Mouse (Mus musculus) heart, embryonic 14.5 days (tissue): ENCODE data around the gene Cpsf2. TPM values are rescaled to one million over a fixed set of nuclear protein-coding genes. Genes with fewer than 3 reads are reported as not detected.

Experiments
- ATAC-seq: fragments of 200-750 bp; cut with Nextera tagmentation; 2 replicates; pipeline ENCODE4 v1.8.0; 2017; ENCODE audit warnings: low read depth, moderate TSS enrichment; ENCODE audit not compliant: insufficient number of reproducible peaks, insufficient read depth, low FRiP score
- H3K27ac ChIP-seq, 2 experiments: fragments of 200-500 bp in 1 of 2; fragments of 300-500 bp in 1 of 2; sonication (generic) in 1 of 2; replicated peaks in 1 of 2; 2 replicates each; pipeline ENCODE4 v1.5.1; 2012 to 2014; ENCODE audit warnings: low read depth in 2 of 2, low read length in 2 of 2, control low read depth in 1 of 2, mild to moderate bottlenecking in 1 of 2, mixed read lengths in 1 of 2; ENCODE audit not compliant: control insufficient read depth in 1 of 2, insufficient read depth in 1 of 2
- H3K27me3 ChIP-seq: fragments of 300-500 bp; sonication (generic); 2 replicates; pipeline ENCODE4 v1.6.1; 2014; ENCODE audit warnings: mild to moderate bottlenecking, low read length, control low read depth; ENCODE audit not compliant: control insufficient read depth, insufficient read depth
- H3K36me3 ChIP-seq: fragments of 300-500 bp; sonication (generic); 2 replicates; pipeline ENCODE4 v1.6.1; 2014; ENCODE audit warnings: mild to moderate bottlenecking, control low read depth, low read length, mixed read lengths; ENCODE audit not compliant: control insufficient read depth, insufficient read depth
- H3K4me1 ChIP-seq, 2 experiments: fragments of 200-500 bp in 1 of 2; fragments of 300-500 bp in 1 of 2; sonication (generic) in 1 of 2; 2 replicates each; pipeline ENCODE4 v1.6.1; 2012 to 2014; ENCODE audit warnings: low read length in 2 of 2, control low read depth in 1 of 2, mixed read lengths in 1 of 2; ENCODE audit not compliant: control insufficient read depth in 2 of 2, insufficient read depth in 2 of 2
- H3K4me2 ChIP-seq: fragments of 300-500 bp; sonication (generic); 2 replicates; pipeline ENCODE4 v1.6.1; 2014; ENCODE audit warnings: mild to moderate bottlenecking, low read length
- H3K4me3 ChIP-seq, 2 experiments: fragments of 200-500 bp in 1 of 2; fragments of 300-500 bp in 1 of 2; sonication (generic) in 1 of 2; 2 replicates each; pipeline ENCODE4 v1.5.1; 2012 to 2014; ENCODE audit warnings: low read length in 2 of 2, mild to moderate bottlenecking in 2 of 2, control low read depth in 1 of 2, low read depth in 1 of 2, moderate library complexity in 1 of 2; ENCODE audit not compliant: control insufficient read depth in 1 of 2, insufficient read depth in 1 of 2
- H3K9ac ChIP-seq: fragments of 300-500 bp; sonication (generic); 2 replicates; pipeline ENCODE4 v1.6.1; 2014; ENCODE audit warnings: mild to moderate bottlenecking, low read length
- H3K9me3 ChIP-seq: fragments of 300-500 bp; sonication (generic); 2 replicates; pipeline ENCODE4 v1.6.1; 2016; ENCODE audit warnings: low read length, control low read depth; ENCODE audit not compliant: control insufficient read depth
- WGBS: fragments of 180-500 bp; shearing (Covaris S2); extraction: QIAGEN DNeasy Blood & Tissue Kit; methylation state at CpG from one replicate; pipeline ENCODE4 v1.1.7; 2014; 5-methylcytosine and 5-hydroxymethylcytosine counted together
- polyA plus RNA-seq: library from polyadenylated mRNA; unstranded; fragments of >200 nt; fragmentation: Nextera tagmentation; extraction: Ambion mirVana; gene quantifications from 2 replicates; pipeline ENCODE4 v1.2.1, GENCODE M21; 2014

Cpsf2 gene
- polyA plus RNA-seq, 1 experiment from 2014 or later, result 21.5 TPM

DNA sequence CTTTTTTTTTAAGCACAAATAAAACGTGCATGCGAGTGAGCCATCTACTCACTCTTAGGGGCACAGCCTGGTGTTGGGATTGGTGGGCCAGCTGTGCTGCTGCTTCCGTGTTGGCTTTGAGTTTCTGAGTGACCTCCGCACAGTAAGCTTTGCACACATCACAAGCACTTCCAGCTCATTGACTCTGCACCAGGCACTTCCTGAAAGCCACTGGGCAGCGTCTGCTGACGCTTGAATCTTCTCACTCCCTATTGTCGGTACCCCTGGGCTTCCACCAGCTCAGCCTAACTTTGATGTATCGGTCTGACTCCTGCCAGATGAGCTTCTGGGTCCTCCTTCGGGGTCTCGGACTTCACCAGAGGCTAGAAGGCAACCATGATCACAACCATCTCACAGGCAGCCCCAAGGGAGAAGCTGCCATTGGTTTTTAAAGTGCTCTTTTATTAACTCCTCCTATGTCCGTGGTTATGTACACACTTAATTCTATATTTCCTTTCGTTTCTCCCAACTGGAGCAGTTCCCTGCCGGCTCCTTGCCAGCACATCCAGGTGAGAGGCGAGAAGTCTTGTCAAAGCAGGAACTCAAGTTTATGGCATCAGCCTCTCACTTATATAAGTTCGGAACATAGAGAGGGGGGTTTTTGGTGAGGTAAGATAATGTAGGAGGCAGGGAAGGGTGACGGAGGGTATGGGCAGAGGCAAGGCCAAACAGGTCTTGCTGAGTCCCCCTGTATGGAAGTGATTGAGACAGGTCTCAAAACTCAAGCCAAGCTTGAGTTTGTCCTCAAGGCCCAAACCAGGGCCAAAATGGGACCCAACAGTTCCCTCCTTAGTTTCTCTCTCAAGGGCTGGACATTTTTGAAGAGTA is 32.6 kb downstream of the Cpsf2 start:
- H3K27me3 ChIP-seq, result no peaks in the 10 kb centered on the region
- no peak overlapping the region for H3K9ac ChIP-seq
- WGBS, result 79% methylated on average over 16 of the region's 16 CpGs
- H3K36me3 ChIP-seq, result peaks cover 33% of the 10 kb centered on the region
- no peak for ATAC-seq
- H3K9me3 ChIP-seq, result no peaks in the 10 kb centered on the region
- no peak overlapping the region for H3K4me2 ChIP-seq
- no peak overlapping the region for H3K4me3 ChIP-seq
- no peak overlapping the region for H3K27ac ChIP-seq
- no peaks in the 10 kb centered on the region for H3K4me1 ChIP-seq

- Histone ChIP-seq H3K4me3 (no peak overlapping the region), H3K9me3 (no peaks in the 10 kb centered on the region), H3K36me3 (peaks cover 21% of the 10 kb centered on the region), H3K4me2 (no peak overlapping the region), H3K9ac (no peak overlapping the region), H3K4me1 (peaks cover 0 to 2% of the 10 kb centered on the region in 2 experiments; a peak in 1 of 4 replicates), H3K27me3 (no peaks in the 10 kb centered on the region), H3K27ac (no peak overlapping the region)
- WGBS, result 82% methylated on average over 6 of the region's 6 CpGs
- ATAC-seq, result no peak
Observed at GRCm38 (mm10) chr12:102009551-102009950, 33.8 kb downstream of the Cpsf2 start.

GRCm38 (mm10) chr12:102014411-102014810 is 38.6 kb downstream of the Cpsf2 start:
- ATAC-seq, result no peak
- no peak overlapping the region for H3K9ac ChIP-seq
- H3K27ac ChIP-seq, result no peak overlapping the region
- H3K36me3 ChIP-seq, result no peaks in the 10 kb centered on the region
- no peak overlapping the region for H3K4me3 ChIP-seq
- no peaks in the 10 kb centered on the region for H3K27me3 ChIP-seq
- peaks cover 0 to 2% of the 10 kb centered on the region in 2 experiments; a peak in 1 of 4 replicates for H3K4me1 ChIP-seq
- no peak overlapping the region for H3K4me2 ChIP-seq
- H3K9me3 ChIP-seq, result no peaks in the 10 kb centered on the region
- 28% methylated on average over 5 of the region's 5 CpGs for WGBS

DNA sequence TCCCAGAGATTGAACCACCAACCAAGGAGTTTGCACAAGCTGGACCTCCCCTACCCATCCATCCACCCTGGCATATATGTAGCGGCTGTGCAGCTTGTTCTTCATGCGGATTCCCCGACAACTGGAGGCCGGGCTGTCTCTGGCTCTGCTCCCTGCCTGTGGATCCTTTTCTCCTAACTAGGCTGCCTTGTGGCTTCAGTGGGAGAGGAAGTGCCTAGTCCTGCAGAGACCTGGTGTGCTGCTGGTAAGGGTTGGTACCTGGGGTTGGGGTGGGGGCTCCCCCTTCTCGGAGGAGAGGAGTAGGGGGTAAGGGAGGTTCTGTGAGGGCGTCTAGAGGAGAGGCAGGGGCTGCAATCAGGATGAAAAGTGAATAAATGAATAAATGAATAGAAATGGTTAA is 39.3 kb downstream of the Cpsf2 start:
- no peak overlapping the region for H3K4me3 ChIP-seq
- no peaks in the 10 kb centered on the region for H3K27me3 ChIP-seq
- WGBS, result 91% methylated on average over 6 of the region's 6 CpGs
- no peaks in the 10 kb centered on the region for H3K9me3 ChIP-seq
- H3K4me2 ChIP-seq, result no peak overlapping the region
- no peak overlapping the region for H3K27ac ChIP-seq
- H3K36me3 ChIP-seq, result no peaks in the 10 kb centered on the region
- H3K9ac ChIP-seq, result no peak overlapping the region
- peaks cover 0 to 2% of the 10 kb centered on the region in 2 experiments; a peak in 1 of 4 replicates for H3K4me1 ChIP-seq
- no peak for ATAC-seq

- H3K4me3 ChIP-seq, result no peak overlapping the region
- no peaks in the 10 kb centered on the region for H3K36me3 ChIP-seq
- 83% methylated on average over 6 of the region's 6 CpGs for WGBS
- H3K9me3 ChIP-seq, result no peaks in the 10 kb centered on the region
- no peak for ATAC-seq
- no peaks in the 10 kb centered on the region for H3K27me3 ChIP-seq
- no peaks in the 10 kb centered on the region; a peak in 1 of 4 replicates for H3K4me1 ChIP-seq
- H3K27ac ChIP-seq, result no peak overlapping the region
- no peak overlapping the region for H3K4me2 ChIP-seq
- no peak overlapping the region for H3K9ac ChIP-seq
Observed at GRCm38 (mm10) chr12:102021923-102022322, 46.1 kb downstream of the Cpsf2 start.

GRCm38 (mm10) chr12:102029184-102029583 is 53.4 kb downstream of the Cpsf2 start:
- Histone ChIP-seq H3K4me3 (no peak overlapping the region), H3K9ac (no peak overlapping the region), H3K27ac (no peak overlapping the region), H3K36me3 (no peaks in the 10 kb centered on the region), H3K9me3 (no peaks in the 10 kb centered on the region), H3K4me2 (no peak overlapping the region), H3K4me1 (no peaks in the 10 kb centered on the region), H3K27me3 (0 out of 2 replicates have a peak, but pooled peaks cover 3% of the 10 kb centered on the region)
- WGBS, result 53% methylated on average over 7 of the region's 7 CpGs
- no peak for ATAC-seq

DNA sequence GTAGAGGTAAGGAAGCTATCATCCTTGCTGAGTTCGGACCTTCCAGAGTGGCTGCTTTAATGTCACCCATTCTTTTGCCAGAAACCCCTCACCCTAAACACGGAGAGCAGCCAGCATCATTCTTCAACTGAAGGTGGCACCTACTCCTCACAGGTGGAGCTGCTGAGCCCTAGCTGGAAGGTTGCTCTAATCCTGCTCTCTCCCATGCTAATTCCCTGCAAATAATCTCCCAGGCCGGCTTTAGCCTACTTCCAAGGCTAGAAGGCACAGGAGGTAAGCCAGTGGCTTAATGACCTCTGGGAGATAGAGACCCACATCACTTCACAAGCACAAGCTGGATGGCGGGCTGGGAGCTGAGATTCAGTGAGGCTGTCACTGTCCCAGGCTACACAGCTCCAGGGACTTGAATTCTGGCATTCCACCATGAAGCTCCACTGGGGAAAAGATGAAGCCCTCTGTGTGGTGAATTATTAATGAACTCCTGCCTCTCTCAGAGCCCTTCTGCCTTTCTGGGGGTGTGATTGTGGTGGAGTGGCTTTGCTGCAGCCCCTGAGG is 54.2 kb downstream of the Cpsf2 start:
- H3K9me3 ChIP-seq, result no peaks in the 10 kb centered on the region
- H3K9ac ChIP-seq, result no peak overlapping the region
- no peak for ATAC-seq
- H3K4me3 ChIP-seq, result no peak overlapping the region
- no peak overlapping the region for H3K27ac ChIP-seq
- 40% methylated on average over 4 of the region's 4 CpGs for WGBS
- no peak overlapping the region for H3K4me2 ChIP-seq
- 0 out of 2 replicates have a peak, but pooled peaks cover 3% of the 10 kb centered on the region for H3K27me3 ChIP-seq
- no peaks in the 10 kb centered on the region for H3K36me3 ChIP-seq
- no peaks in the 10 kb centered on the region for H3K4me1 ChIP-seq
